Mouse (Mus musculus) ovary, postnatal 10 days (tissue): ENCODE results near the gene Top2a.

Source experiments
- DNase-seq: peaks from one replicate; pipeline ENCODE4 v3.0.0; 2022; ENCODE audit warnings: low spot score

The Top2a gene

GRCm38 (mm10) chr11:98964201-98964615 is 59.8 kb downstream of the Top2a start:
- DNase-seq, result no peak

DNA sequence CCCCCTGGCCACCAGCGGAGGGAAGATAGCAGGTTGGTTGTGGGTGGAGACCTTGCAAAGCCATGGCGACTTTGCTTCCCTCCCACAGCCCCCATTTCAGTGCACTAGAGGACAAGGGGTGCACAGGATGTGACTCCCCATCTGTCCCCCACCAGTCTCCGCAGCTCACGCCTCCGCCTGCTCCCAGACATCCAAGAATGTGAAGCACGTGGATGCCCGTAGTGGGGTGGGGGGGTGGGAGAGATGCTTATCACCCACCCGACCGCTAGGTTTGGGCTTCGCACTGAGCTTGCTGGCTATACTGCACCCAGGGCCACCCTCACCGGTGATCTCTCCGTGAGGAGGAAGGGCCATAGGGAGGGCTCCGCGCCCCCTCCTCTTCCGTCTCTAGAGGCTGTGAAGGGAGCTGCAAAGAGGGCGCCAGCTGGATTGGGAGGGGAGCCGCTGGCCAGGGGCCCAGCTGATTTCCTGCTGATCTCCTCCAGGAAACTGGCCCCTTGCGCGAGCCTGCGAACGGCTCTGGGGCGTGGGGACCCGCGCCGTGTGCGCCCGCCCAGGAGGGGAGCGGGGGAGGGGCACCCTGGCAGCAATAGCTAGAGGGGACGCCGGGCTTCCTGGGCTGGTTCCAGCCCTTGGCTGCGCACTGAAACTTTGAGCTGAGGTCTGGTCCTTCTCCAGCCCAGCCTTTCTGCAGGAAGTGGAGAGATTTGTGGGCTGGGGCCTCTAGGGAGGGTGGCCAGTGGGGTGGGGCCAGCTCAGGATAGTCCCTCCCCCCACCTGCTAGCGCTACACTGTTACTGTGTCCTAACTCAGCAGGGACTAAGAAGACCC is 60.6 kb downstream of the Top2a start:
- DNase-seq, result peak; percentile 78

- no peak for DNase-seq
These were observed 61.4 kb downstream of the Top2a start for GRCm38 (mm10) chr11:98962421-98963095.

GRCm38 (mm10) chr11:98961766-98962165 is 62.2 kb downstream of the Top2a start:
- no peak for DNase-seq

DNA sequence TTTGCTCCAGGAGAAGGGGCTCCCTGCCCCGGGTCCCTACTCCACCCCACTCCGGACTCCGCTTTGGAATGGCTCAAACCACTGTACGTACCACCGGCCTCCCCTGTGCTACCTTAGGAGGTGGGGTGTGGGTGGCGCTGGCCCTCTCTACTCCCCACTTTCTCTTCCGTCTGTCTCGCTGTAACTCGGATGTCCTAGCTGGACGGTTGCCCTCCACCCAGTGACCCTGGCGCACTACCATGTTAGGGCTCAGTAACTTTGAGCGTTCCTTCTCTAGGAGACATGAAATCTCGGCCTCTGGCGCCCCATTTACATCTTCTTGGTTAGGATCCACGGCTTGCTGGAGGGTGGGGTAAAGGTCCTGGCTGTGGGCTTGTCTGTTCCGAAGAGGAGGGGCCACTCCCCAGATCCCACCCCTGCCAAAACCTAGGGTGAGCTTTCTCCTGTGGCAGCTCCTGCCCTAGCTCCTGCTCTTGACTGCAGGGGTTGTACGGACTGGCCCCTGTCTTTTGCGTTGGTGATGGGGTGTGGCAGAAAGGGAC is 62.9 kb downstream of the Top2a start:
- no peak for DNase-seq

GRCm38 (mm10) chr11:98960313-98960906 is 63.6 kb downstream of the Top2a start:
- peak; percentile 72 for DNase-seq

GRCm38 (mm10) chr11:98959437-98960312 is 64.3 kb downstream of the Top2a start:
- DNase-seq, result no peak

GRCm38 (mm10) chr11:98956340-98956739 is 67.6 kb downstream of the Top2a start:
- no peak for DNase-seq

GRCm38 (mm10) chr11:98955707-98956235 is 68.2 kb downstream of the Top2a start:
- DNase-seq, result no peak

DNA sequence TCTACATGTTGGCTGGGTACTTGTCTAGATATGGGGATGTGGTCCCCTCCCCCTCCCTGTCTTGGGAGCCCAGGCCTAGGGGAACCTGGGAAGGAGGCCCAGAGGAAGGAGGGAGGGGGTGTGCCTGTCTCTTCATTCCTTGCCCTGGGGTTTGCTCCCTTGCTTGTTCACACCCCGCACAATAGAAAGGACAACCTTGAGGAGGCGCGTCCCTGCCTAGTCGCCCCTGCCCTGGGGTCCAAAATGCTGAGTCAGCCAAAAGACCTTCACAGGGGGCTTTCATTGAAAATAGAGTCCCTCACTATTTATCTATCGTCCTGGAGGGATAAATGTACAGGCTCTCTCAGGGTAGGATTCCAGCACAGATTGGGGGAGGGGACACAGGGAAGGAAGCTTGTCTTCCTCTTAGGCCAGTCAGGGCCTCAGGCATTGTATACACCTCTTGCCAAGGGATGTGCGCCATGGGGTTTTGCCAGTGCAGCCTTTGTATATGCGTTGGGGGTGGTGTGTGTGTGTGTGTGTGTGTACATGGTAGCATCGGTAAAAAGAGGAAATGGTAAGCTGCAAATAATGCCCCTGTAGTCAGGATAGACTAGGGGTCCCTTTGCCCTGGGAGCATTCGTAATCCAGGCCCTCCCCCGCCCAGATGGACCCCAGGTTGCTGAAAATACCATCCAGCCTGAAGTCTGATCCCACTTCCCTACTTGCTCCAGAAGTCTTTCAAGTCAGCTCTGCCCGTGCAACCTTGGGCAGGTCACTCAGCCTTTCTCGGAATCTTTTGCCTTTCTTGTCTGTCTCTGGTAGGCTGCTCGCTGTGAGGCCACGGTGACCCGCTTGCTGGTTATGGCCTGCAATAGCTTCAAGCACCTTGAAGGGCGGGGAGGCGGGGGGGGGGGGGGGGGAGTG is 68.9 kb downstream of the Top2a start:
- DNase-seq, result no peak

- DNase-seq, result peak; percentile 41
These were observed 69.6 kb downstream of the Top2a start for GRCm38 (mm10) chr11:98954373-98954772.

DNA sequence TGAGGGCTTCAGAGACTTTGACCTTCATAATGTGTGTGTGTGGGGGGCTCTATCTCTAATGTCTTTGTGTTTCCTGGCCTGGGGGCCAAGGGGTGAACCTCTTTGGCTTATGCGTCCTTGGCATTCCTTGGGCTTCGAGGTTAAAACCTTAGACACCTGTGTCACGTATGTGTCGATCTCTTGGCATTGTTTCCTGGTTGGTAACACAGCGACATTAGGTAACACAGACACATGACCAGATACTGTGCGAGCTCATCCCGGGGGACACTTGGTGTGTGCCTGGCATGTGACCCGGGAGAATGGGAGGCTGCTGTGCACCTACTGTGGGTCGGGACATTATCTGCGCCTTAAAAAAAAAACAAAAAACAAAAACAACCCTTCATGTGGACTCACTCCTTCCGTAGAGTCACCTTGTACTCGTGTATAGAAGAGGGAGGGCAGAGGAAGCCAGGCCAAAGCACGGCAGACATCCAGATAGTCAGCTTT is 70.1 kb downstream of the Top2a start:
- no peak for DNase-seq

DNA sequence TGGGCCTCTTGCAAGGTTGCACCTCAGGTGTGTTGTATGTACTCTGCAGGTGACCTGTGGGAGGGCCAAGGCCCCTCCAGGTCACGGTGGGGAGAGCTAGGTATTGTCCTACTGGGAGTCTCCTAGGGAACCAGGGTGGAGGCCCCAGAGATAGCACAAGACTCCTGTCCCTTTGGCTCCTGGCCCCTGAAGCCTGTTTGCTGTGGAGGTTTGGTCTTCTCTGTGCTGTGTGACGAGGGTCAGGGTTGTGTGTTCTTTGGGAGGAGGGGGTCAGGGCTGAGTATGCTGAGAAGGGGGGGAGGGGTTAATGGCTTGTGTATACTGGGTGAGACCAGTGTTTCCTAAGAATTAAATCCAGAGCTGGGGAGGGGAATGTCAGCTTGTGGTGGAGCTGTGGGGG is 70.6 kb downstream of the Top2a start:
- DNase-seq, result no peak

DNA sequence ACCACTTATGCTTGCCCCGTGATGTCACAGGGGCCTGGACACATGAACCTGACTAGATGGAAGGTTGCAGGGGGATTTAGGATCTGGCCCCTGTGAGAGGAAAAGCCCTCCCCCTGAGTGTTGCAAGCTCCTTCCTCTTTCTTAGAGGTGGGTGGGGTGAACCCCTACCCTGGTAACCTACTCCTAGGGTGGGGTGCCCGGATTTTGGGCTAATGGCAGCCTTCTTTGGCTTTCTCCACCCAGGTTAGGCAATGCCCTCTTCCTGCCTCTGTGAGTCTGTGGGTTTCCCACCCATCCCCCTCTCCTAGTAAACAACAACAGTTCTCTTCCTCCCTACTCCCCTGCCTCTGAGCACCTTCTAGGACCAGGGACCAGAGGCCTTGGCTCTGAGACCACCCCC is 71.3 kb downstream of the Top2a start:
- no peak for DNase-seq

- DNase-seq, result no peak
These were observed 71.9 kb downstream of the Top2a start for GRCm38 (mm10) chr11:98952111-98952510.

DNA sequence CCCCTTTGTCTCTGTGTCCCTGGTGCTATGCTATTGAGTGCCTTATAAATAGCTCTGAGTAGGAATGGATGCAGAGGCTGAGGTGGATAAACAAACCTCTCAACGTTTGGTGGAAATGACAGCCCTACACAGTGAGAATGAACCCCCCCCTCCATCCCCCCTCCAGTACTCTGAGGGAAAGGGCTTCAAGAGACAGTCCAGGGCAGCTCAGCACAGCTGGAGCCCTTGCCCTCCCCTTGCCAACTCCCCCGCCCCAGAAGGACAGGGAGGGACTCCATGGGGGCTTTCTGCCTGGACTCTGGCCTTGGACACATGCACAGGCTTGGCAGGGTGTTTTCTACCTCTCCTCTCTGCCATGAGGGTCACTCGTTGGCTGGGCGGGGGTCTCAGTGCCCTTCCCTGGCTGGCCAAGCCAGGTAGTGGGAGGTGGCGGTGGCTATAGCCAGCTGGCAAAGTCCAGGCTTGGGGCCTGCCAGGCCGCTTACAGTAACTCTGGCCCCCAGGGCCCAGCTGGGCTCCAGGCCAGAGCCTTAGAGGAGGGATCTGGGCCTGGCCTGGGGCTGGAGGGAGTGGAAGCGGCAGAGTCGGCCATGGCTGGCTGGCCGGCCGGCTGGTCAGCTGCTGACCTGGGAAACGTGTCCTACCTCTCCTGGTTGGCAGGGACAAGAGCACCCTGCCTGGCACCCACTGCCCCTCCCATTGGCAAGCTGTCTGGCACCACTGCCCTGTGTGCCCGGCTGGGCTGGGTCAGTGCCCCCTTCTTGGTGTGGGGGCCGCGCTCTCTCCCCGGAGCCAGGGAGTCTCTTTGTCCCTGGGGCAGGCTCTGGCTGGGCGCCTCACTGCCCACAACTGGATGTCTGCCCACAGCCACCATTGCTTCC is 72.7 kb downstream of the Top2a start:
- DNase-seq, result peak; percentile 87

- no peak for DNase-seq
These were observed 73.5 kb downstream of the Top2a start for GRCm38 (mm10) chr11:98950484-98950883.

DNA sequence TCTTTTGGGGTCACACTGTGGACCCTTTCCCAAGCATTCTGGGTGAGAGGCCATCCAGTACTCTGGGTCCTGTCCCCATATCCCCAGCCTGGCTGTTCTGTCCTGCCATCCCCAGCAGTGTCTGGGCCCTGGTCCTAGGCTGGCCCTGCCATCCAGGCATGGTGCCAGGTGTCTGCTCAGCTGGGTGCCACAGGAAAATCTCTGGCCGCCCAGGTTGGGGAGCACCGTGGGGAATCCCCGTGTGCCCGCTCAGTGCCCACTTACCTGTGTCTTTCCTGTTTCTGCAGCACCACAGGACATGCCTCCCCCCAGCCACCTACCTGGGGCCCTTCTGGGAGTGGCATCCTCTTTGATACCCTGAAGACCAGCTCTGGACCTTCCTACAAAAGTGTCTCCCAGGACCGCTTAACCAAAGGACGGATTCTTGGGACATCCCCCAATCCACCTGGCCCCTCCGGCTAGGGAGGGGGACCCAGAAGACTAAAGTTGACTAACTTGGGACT is 74.0 kb downstream of the Top2a start:
- no peak for DNase-seq
